Mouse (Mus musculus) forelimb bud, embryonic 11.5 days (tissue): ENCODE measurements at regions not wholly inside any gene's neighbourhood (a gene's known extent, or its start where the extent isn't known, plus 50 kb on each side); places are given as distances from the start of the nearest gene placed in this dataset.

Experiments used
- DNase-seq: peaks from one replicate; pipeline ENCODE4 v3.0.0-alpha.2; 2012; ENCODE audit warnings: low read depth, low spot score

GRCm38 (mm10) chr3:34232329-34233250 lies 151.5 kb upstream of the Dnajc19 start:
- DNase-seq, result no peak

GRCm38 (mm10) chr3:34231593-34232328 lies 150.6 kb upstream of the Dnajc19 start:
- peak; percentile 16 for DNase-seq

- DNase-seq, result no peak
Measured at GRCm38 (mm10) chr3:34222291-34222690, 141.2 kb upstream of the Dnajc19 start.

- DNase-seq, result no peak
Measured at GRCm38 (mm10) chr3:34219741-34220310, 138.7 kb upstream of the Dnajc19 start.

DNA sequence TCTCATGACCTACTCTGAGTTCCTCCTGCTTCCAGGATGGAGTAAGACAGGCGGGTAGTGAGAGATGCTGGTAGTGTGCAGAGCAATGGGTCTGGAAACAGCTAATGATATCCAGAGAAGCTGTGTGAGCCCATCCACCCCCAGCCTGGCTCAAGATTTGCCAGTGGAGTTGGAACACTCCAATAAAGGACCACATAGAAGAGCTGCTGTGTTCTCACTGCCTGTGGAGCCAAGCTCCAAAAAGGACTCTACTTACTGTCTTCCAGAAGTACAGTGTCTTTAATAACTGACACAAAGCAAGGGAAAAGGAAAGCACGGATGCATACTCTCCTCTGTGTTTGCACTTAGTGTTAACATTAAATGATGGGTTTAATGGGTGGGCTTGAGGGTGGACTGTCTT lies 138.0 kb upstream of the Dnajc19 start:
- no peak for DNase-seq

GRCm38 (mm10) chr3:34217911-34218310 lies 136.8 kb upstream of the Dnajc19 start:
- no peak for DNase-seq

GRCm38 (mm10) chr3:34214233-34214632 lies 133.1 kb upstream of the Dnajc19 start:
- no peak for DNase-seq

- DNase-seq, result no peak
Measured at GRCm38 (mm10) chr3:34206454-34206853, 125.3 kb upstream of the Dnajc19 start.

DNA sequence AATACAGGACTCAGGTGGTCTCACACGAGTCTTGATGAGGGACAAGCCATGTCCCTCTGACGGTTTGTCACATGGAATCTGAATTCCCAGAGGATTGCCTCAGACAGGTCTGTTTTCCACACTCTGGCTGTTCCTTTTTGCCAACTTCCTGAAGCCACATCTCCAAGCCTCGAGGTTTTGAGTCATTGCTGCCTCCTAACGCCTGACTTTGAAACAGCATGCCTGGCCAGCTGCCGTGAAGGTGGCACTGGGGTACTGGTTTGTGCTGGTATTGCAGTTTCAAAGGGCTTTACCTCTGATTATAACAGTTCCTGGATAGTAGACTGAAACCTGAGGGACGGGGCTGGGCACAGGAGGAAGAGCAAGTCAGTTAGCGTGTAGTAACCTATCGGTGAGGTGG lies 117.1 kb upstream of the Dnajc19 start:
- peak; percentile 39 for DNase-seq

GRCm38 (mm10) chr3:34197163-34197455 lies 116.0 kb upstream of the Dnajc19 start:
- DNase-seq, result peak; percentile 19

GRCm38 (mm10) chr3:34196451-34197162 lies 115.5 kb upstream of the Dnajc19 start:
- DNase-seq, result no peak

DNA sequence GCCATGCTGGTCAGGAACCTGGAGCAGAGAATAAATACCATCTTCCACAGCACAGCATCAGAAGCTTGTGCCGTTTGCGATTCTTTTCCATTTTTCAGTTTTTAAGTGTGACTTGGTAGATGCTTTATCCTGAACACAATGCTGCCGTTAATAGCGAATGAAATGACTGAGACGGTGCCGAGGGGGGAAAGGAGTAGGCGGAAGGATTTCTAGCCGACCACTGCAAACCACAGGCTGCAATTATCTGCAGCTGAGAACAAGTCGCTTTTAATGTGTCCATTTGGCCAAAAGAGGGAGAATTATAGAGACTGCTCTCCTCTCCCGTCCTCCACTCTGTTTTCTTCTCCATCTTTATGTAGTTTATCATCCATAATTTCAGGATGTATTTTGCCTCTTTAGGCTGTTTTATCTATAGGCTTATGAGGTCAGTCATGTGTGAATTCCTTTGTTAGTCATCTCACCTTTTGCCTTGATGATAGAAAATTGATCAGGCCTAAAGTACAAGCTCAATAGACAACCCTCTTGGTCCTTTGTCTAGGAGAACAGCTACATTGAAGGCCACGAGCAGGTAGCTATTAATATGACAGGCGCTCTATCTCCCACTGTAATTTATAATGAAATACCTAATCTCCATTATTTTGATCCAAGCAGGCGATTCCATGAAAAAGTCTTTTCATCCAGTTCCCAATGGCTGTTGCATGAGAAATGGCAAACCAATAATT lies 114.8 kb upstream of the Dnajc19 start:
- no peak for DNase-seq

DNA sequence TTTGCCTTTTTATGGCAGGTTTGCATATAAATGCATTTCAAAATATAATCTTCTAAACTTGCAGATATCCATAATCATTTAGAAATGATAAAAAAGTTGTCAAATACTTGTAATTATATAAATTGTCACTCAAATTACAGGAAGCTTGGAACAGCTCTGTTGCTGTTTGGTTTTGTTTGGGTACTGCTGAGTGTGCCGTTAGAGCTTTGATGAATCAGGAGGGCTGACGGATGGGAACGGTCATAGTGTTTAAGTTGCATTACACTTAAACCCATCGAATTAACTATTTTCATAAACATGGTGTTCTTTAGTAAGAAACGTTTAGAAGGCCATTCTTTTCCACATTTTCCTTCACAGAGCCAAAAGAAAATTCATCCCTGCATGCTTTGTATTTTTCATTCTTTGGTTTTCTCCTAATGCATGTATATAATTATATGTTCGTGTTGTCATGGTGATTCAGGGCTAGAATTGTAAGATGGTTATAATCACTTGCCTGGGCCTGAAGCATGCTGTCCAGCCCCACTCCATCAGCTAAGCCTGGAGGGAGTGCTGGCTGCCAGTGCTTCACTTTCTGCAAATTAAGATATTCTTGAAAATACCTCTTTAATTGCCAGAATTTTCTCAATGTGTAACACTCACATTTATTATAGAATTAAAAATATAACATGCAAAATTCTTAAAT lies 92.4 kb upstream of the Dnajc19 start:
- DNase-seq, result no peak

DNA sequence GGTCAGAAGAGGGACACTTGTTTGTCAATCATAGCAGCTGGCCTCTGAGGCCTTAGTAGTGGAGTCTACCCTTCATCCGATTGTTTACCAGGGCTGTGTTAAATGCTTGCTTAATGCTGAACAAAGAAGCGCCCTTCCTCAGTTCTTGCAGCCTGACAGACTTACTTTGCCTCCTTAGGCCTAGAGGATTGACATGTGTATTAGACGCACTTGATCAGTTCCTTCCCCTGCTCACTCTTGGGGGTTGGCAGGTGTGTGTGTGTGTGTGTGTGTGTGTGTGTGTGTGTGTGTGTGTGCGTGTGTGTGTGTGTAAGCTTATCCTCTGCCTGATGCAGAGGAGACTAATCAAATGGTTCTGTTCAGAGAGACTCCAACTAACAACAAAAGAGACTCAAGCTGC lies 91.8 kb upstream of the Dnajc19 start:
- DNase-seq, result no peak

GRCm38 (mm10) chr3:34171893-34172292 lies 90.8 kb upstream of the Dnajc19 start:
- no peak for DNase-seq

DNA sequence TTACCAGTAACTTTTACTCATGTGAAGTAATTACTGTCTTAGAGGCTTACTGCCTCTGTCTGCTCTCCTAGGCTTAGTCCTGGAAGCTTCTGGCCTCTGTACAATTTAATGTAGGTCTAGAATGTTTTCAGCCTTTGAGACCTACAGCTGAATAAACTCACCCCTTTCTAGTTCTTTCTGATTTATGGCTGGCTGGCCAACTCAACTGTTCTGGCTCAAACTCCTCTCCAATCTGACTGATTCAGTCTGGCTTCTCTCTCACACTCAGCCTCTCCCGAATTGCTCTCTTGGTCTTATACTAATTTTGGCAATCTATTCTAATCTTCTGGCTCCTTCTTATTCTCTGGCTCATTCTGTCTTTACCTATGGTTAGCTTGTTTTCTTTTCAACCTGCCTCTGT lies 87.0 kb upstream of the Dnajc19 start:
- DNase-seq, result no peak

GRCm38 (mm10) chr3:34150036-34150435 lies 68.9 kb upstream of the Dnajc19 start:
- DNase-seq, result peak; percentile 8

- DNase-seq, result no peak
Measured at GRCm38 (mm10) chr3:34143652-34144051, 62.5 kb upstream of the Dnajc19 start.

- no peak for DNase-seq
Measured at GRCm38 (mm10) chr3:34139227-34139626, 58.1 kb upstream of the Dnajc19 start.

DNA sequence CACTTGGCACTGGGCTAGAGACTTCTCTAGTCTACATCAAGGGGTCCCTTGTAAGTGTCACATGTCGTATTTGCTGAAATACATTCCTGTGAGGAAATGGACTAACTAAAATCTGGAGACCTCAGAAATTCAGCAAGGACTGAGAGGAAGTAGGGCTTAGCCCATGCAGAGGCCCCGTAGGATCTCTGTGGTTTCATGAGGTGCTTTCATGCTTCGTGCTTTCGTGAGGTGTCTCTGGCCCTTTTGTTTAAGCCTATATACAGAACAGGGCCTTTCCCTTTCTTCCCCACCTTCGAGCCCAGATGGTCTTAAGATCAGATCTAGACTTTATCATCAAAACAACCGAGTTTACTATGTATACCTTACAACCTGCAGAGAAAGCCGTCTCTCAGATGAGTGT lies 56.9 kb upstream of the Dnajc19 start:
- DNase-seq, result no peak

DNA sequence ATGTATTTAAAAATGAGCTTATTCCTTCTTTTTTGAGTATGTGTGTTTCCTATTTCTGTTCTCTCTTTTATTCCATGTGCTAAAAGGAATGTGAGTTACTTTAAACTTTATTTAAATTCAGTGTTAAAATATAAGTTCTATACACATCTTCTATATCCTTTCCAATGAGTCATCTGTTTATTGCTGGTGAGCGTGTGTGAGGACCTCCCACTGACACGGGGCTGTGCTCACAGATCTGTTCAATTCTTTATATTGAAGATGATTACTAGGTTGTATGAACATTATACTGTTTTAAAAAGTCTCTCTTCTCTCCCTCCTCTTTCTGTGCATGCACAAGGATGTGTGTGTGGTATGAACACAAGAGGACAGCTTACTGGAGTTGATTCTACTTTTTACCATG lies 55.3 kb upstream of the Dnajc19 start:
- no peak for DNase-seq
